Mouse (Mus musculus) hindbrain, postnatal 0 days (tissue): ENCODE measurements around the gene Atp8a2. TPM values are rescaled to one million over a fixed set of nuclear protein-coding genes. Genes with fewer than 3 reads are reported as not detected.

Experiments used
- ATAC-seq: fragments of 200-750 bp; cut with Nextera tagmentation; 2 replicates; pipeline ENCODE4 v1.8.0; 2017; ENCODE audit warnings: mild to moderate bottlenecking, moderate TSS enrichment, moderate library complexity
- DNase-seq: peaks from one replicate; pipeline ENCODE4 v3.0.0-alpha.2; 2015; ENCODE audit warnings: low spot score
- H3K27ac ChIP-seq: fragments of 300-500 bp; sonication (generic); 2 replicates; pipeline ENCODE4 v1.5.1; 2014; ENCODE audit warnings: mild to moderate bottlenecking
- H3K27me3 ChIP-seq: fragments of 300-500 bp; sonication (generic); 2 replicates; pipeline ENCODE4 v1.6.1; 2014; ENCODE audit warnings: low read length, mixed read lengths; ENCODE audit not compliant: insufficient read depth
- H3K36me3 ChIP-seq: fragments of 300-500 bp; sonication (generic); 2 replicates; pipeline ENCODE4 v1.6.1; 2014; ENCODE audit warnings: low read length, mixed read lengths; ENCODE audit not compliant: insufficient read depth
- H3K4me1 ChIP-seq: fragments of 300-500 bp; sonication (generic); 2 replicates; pipeline ENCODE4 v1.6.1; 2014; ENCODE audit warnings: antibody characterized with exemption, low read length, mixed read lengths; ENCODE audit not compliant: insufficient read depth
- H3K4me2 ChIP-seq: fragments of 300-500 bp; sonication (generic); 2 replicates; pipeline ENCODE4 v1.6.1; 2014; ENCODE audit warnings: low read depth, mild to moderate bottlenecking, low read length, moderate library complexity, mixed read lengths
- H3K4me3 ChIP-seq: fragments of 300-500 bp; sonication (generic); 2 replicates; pipeline ENCODE4 v1.5.1; 2014; ENCODE audit warnings: low read length
- H3K9ac ChIP-seq: fragments of 300-500 bp; sonication (generic); replicated peaks from 2 replicates; pipeline ENCODE4 v1.6.1; 2014; ENCODE audit warnings: mild to moderate bottlenecking, low read length, moderate library complexity, mixed read lengths
- H3K9me3 ChIP-seq: fragments of 300-500 bp; sonication (generic); 2 replicates; pipeline ENCODE4 v1.6.1; 2016; ENCODE audit warnings: low read length, mixed read lengths
- CTCF ChIP-seq: IDR thresholded peaks from 2 replicates; pipeline ENCODE4 v1.5.1; 2016; ENCODE audit warnings: antibody characterized with exemption, control low read depth, low read depth
- WGBS: fragments of 180-500 bp; shearing (Covaris S2); extraction: QIAGEN DNeasy Blood & Tissue Kit; methylation state at CpG from one replicate; pipeline ENCODE4 v1.1.7; 2014; 5-methylcytosine and 5-hydroxymethylcytosine counted together
- polyA plus RNA-seq: library from polyadenylated mRNA; unstranded; fragments of >200 nt; fragmentation: Nextera tagmentation; extraction: Ambion mirVana; gene quantifications from 2 replicates; pipeline ENCODE4 v1.2.1, GENCODE M21; 2015
- total RNA-seq: library from RNA; depleted of rRNA; stranded (reverse); fragments of >200 nt; gene quantifications from 2 replicates; pipeline ENCODE4 v1.2.3, GENCODE M21; 2014

Gene Atp8a2
- total and polyA plus RNA-seq, 2 experiments from 2014 or later = 29.1 to 41.7 TPM

- H3K4me1 ChIP-seq = no peaks in the 10 kb centered on the region
- ATAC-seq (no peak), DNase-seq (no peak)
- H3K27me3 ChIP-seq = no peaks in the 10 kb centered on the region
- TF ChIP-seq CTCF = no peak
- H3K27ac ChIP-seq = no peak overlapping the region
- H3K4me2 ChIP-seq = no peak overlapping the region
- 87% methylated on average over 16 of the region's 16 CpGs for WGBS
- no peaks in the 10 kb centered on the region for H3K9me3 ChIP-seq
- no peaks in the 10 kb centered on the region for H3K36me3 ChIP-seq
- H3K9ac ChIP-seq = no peak overlapping the region
- H3K4me3 ChIP-seq = no peak overlapping the region
These were observed 26.0 kb downstream of the Atp8a2 start for GRCm38 (mm10) chr14:60170845-60171610.

DNA sequence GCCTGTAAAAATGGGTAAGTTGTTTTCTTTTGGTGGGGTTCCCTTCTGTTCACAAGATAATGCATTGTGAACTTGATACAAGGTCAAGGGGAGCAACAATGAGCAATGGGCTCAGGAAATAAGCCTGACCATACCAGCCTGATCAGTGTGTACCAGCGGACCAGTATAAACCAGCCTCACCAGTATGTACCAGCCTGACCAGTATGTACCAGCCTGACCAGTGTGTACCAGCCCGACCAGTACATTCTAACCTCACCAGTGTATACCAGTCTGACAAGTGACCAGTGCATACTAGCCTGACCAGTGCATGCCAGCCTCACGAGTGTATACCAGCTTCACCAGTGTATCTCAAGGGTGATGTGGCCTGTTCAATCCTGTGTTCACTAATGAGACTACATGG lies 33.6 kb downstream of the Atp8a2 start:
- H3K4me1 ChIP-seq = no peaks in the 10 kb centered on the region
- WGBS = 93% methylated on average over 3 of the region's 3 CpGs
- no peaks in the 10 kb centered on the region for H3K36me3 ChIP-seq
- ATAC-seq (no peak), DNase-seq (no peak)
- no peak for TF ChIP-seq CTCF
- H3K9ac ChIP-seq = no peak overlapping the region
- H3K4me2 ChIP-seq = no peak overlapping the region
- H3K4me3 ChIP-seq = no peak overlapping the region
- no peaks in the 10 kb centered on the region for H3K27me3 ChIP-seq
- no peak overlapping the region for H3K27ac ChIP-seq
- no peaks in the 10 kb centered on the region for H3K9me3 ChIP-seq

DNA sequence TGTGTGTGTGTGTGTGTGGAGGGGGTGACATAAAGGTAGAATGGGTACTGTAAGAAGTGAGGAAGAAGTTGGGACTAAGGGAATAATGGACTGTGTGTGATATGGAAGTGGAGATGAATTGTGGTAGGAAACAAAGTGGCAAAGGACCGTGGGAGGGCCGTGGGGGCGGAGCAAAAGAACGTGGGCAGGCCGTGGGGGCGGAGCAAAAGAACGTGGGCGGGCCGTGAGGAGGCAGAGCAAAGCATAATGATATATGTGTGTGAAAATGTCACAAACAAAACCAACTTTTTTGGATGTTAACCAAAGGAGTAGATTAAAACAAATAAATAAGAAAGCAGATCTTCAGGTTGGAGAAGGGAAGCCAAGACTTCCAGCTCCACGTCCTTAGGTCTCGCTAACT lies 44.6 kb downstream of the Atp8a2 start:
- H3K9me3 ChIP-seq = no peaks in the 10 kb centered on the region
- no peak overlapping the region for H3K9ac ChIP-seq
- H3K4me3 ChIP-seq = no peak overlapping the region
- H3K27ac ChIP-seq = no peak overlapping the region
- H3K36me3 ChIP-seq = no peaks in the 10 kb centered on the region
- no peak for DNase-seq
- WGBS = 88% methylated on average over 11 of the region's 11 CpGs
- H3K4me1 ChIP-seq = no peaks in the 10 kb centered on the region
- no peak for TF ChIP-seq CTCF
- H3K4me2 ChIP-seq = no peak overlapping the region
- no peak for ATAC-seq
- no peaks in the 10 kb centered on the region for H3K27me3 ChIP-seq

- H3K4me1 ChIP-seq = no peaks in the 10 kb centered on the region
- no peak overlapping the region for H3K9ac ChIP-seq
- DNase-seq (no peak), ATAC-seq (no peak)
- no peaks in the 10 kb centered on the region for H3K9me3 ChIP-seq
- 49% methylated on average over 3 of the region's 3 CpGs for WGBS
- H3K4me2 ChIP-seq = no peak overlapping the region
- no peaks in the 10 kb centered on the region for H3K27me3 ChIP-seq
- H3K36me3 ChIP-seq = no peaks in the 10 kb centered on the region
- no peak overlapping the region for H3K4me3 ChIP-seq
- no peak for TF ChIP-seq CTCF
- no peak overlapping the region for H3K27ac ChIP-seq
These were observed 48.1 kb downstream of the Atp8a2 start for GRCm38 (mm10) chr14:60148893-60149292.

DNA sequence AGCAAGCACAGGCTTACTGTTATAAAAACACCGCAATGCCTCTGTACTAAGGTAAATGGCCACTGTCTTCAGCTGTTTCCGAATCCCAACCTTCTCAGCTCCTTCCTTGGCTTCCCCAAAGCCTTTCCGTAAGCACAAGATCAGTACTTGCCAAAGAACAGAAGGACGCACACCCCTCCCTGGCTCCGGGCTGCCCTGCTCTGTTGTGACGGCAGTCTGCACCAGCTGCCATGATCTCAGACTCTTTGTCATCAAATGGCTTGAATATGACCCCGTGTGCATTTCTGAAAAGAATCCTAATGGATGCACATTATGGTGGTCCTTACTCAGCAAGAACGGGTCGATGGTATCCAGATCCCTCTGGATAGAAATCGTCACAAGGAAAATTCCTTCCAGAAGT lies 53.7 kb downstream of the Atp8a2 start:
- WGBS = 67% methylated on average over 10 of the region's 10 CpGs
- H3K27ac ChIP-seq = no peak overlapping the region

DNA sequence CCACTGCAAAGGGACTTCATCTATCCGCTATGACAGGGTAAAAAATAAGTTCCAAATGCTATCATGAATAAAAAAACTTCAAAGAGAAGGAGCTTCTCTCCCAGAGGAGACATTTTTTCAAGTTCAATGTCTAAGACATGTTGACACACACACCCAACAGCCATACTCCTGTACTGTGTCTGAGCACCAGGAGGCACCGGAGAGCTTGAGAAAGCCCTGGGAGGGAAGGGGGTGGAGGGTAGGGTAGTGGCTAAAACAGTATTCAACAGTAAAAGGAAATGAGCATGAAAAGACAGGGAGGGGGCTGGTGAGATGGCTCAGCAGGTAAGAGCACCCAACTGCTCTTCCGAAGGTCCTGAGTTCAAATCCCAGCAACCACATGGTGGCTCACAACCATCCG lies 58.6 kb downstream of the Atp8a2 start:
- WGBS = 96% methylated on average over 3 of the region's 4 CpGs
- Histone ChIP-seq H3K36me3 (no peaks in the 10 kb centered on the region), H3K4me2 (no peak overlapping the region), H3K9me3 (no peaks in the 10 kb centered on the region), H3K4me3 (no peak overlapping the region), H3K27me3 (no peaks in the 10 kb centered on the region), H3K27ac (no peak overlapping the region), H3K4me1 (no peaks in the 10 kb centered on the region), H3K9ac (no peak overlapping the region)
- DNase-seq = no peak
- no peak for ATAC-seq
- TF ChIP-seq CTCF = no peak

More for the DNA sequence above, 53.7 kb downstream of the Atp8a2 start:
- Histone ChIP-seq H3K9ac (no peak overlapping the region), H3K27me3 (no peaks in the 10 kb centered on the region), H3K4me3 (no peak overlapping the region), H3K4me1 (no peaks in the 10 kb centered on the region), H3K9me3 (no peaks in the 10 kb centered on the region), H3K36me3 (no peaks in the 10 kb centered on the region), H3K4me2 (no peak overlapping the region)
- ATAC-seq (no peak), DNase-seq (no peak)
- TF ChIP-seq CTCF = no peak

DNA sequence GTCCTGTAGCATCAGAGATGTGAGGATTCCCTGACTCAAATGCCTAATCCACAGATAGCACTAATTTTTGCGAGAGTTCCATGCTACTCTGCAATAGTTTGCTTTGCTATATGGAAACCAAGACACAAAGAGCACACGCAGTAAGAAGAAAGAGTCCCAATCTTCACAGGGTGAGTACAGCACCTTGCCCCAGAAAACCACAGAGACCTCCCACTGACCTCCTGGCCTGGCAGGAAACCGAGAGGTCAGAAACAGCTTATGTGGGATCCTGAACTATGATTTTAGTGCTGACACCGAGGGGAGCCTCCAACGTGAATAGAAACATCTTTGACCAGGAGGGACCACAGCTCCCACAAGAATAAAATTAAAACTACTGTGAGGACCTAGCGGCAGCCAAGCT lies 59.2 kb downstream of the Atp8a2 start:
- no peak overlapping the region for H3K4me2 ChIP-seq
- ATAC-seq (no peak), DNase-seq (no peak)
- H3K9ac ChIP-seq = no peak overlapping the region
- H3K36me3 ChIP-seq = no peaks in the 10 kb centered on the region
- no peak overlapping the region for H3K27ac ChIP-seq
- TF ChIP-seq CTCF = no peak
- no peaks in the 10 kb centered on the region for H3K4me1 ChIP-seq
- WGBS = 80% methylated on average over 6 of the region's 6 CpGs
- H3K4me3 ChIP-seq = no peak overlapping the region
- no peaks in the 10 kb centered on the region for H3K27me3 ChIP-seq
- H3K9me3 ChIP-seq = no peaks in the 10 kb centered on the region
